Mouse (Mus musculus) spleen, postnatal 4 days (tissue): ENCODE results near the gene Dzank1.

Experiments
- DNase-seq, 2 experiments: peaks; one replicate each; pipeline ENCODE4 v3.0.0; 2022; ENCODE audit warnings: low spot score in 2 of 2

The Dzank1 gene

GRCm38 (mm10) chr2:144526981-144527820 is at the start of gene Dzank1, which contains the start of gene Polr3f:
TSS of gene Dzank1 (minus strand) at chr2:144527414.
TSS of gene Polr3f (plus strand) at chr2:144527718.
- DNase-seq: peak; percentile 95 to 96

GRCm38 (mm10) chr2:144555820-144556552 is 28.8 kb upstream of the Dzank1 start, which contains the start of gene Sec23b:
TSS of gene Sec23b (plus strand) at chr2:144556229.
- peak; percentile 95 to 96 for DNase-seq

- DNase-seq: no peak
Observed at GRCm38 (mm10) chr2:144555286-144555819, 28.1 kb upstream of the Dzank1 start.

- DNase-seq: no peak
Observed at GRCm38 (mm10) chr2:144553905-144554304, 26.7 kb upstream of the Dzank1 start.

GRCm38 (mm10) chr2:144550529-144550928 is 23.3 kb upstream of the Dzank1 start, which contains the start of gene Rbbp9:
TSS of gene Rbbp9 (minus strand) at chr2:144550869.
- DNase-seq: peak; percentile 21 to 67

GRCm38 (mm10) chr2:144547559-144547958 is 20.3 kb upstream of the Dzank1 start:
- no peak for DNase-seq

GRCm38 (mm10) chr2:144545481-144545880 is 18.3 kb upstream of the Dzank1 start:
- DNase-seq: no peak

- DNase-seq: no peak
Observed at GRCm38 (mm10) chr2:144545061-144545460, 17.8 kb upstream of the Dzank1 start.

- DNase-seq: no peak
Observed at GRCm38 (mm10) chr2:144544630-144545029, 17.4 kb upstream of the Dzank1 start.

- DNase-seq: no peak
Observed at GRCm38 (mm10) chr2:144543670-144544069, 16.5 kb upstream of the Dzank1 start.

- no peak for DNase-seq
Observed at GRCm38 (mm10) chr2:144541246-144541645, 14.0 kb upstream of the Dzank1 start.

GRCm38 (mm10) chr2:144537123-144537522 is 9.9 kb upstream of the Dzank1 start:
- DNase-seq: no peak

GRCm38 (mm10) chr2:144527821-144528174 is 584 bp upstream of the Dzank1 start:
- no peak for DNase-seq

- DNase-seq: no peak
Observed at GRCm38 (mm10) chr2:144525856-144526255, 1.4 kb downstream of the Dzank1 start.

- no peak for DNase-seq
Observed at GRCm38 (mm10) chr2:144519772-144520171, 7.4 kb downstream of the Dzank1 start.

GRCm38 (mm10) chr2:144514619-144515018 is 12.6 kb downstream of the Dzank1 start:
- DNase-seq: no peak

- DNase-seq: no peak
Observed at GRCm38 (mm10) chr2:144502134-144502533, 25.1 kb downstream of the Dzank1 start.

- no peak for DNase-seq
Observed at GRCm38 (mm10) chr2:144489342-144489741, 37.9 kb downstream of the Dzank1 start.

GRCm38 (mm10) chr2:144487476-144487875 is 39.7 kb downstream of the Dzank1 start:
- DNase-seq: no peak

- no peak for DNase-seq
Observed at GRCm38 (mm10) chr2:144485439-144485838, 41.8 kb downstream of the Dzank1 start.

GRCm38 (mm10) chr2:144484084-144484483 is 43.1 kb downstream of the Dzank1 start:
- no peak for DNase-seq

GRCm38 (mm10) chr2:144479421-144479820 is 47.8 kb downstream of the Dzank1 start:
- no peak for DNase-seq
